13 mouse cellular contexts compared by ENCODE assay signal in genomic region chr11:88888996-88889395, GRCm38 (mm10).
"Had no signal": no experiment of that assay in that cellular context is flagged by ENCODE, and none has a peak within 500 bp of the region (broad histone marks: within the 10 kb centered on the region; RNA-seq: fewer than 3 reads in every experiment).

No protein-coding gene starts in this region.

- DNase-seq: gastrocnemius, postnatal 14 days; gastrocnemius, postnatal 36 days; heart, adult 11 months; heart, adult 2 months; heart, postnatal 14 days; heart, postnatal 36 days; kidney, adult 11 months; kidney, adult 2 months; kidney, adult 9 months; kidney, postnatal 14 days; kidney, postnatal 36 days; layer of hippocampus, adult 9-11 months; left cerebral cortex, postnatal 4 days had no signal
